Mouse (Mus musculus): ENCODE measurements around the gene Tymp.

The Tymp gene

GRCm38 (mm10) chr15:89334774-89335537 is 41.9 kb downstream of the Tymp start:
- DNase-seq (ENCODE audit: extremely low spot score, low spot score) = no peak

- no peak for DNase-seq (ENCODE audit: extremely low spot score, low spot score)
These were observed 42.6 kb downstream of the Tymp start, which contains the start of gene Miox for GRCm38 (mm10) chr15:89334271-89334670. Gene Miox (plus strand): TSS chr15:89334398.

- DNase-seq (ENCODE audit: extremely low spot score, low spot score) = no peak
These were observed 50.4 kb downstream of the Tymp start for GRCm38 (mm10) chr15:89326441-89326840.

GRCm38 (mm10) chr15:89323656-89324055 is 53.2 kb downstream of the Tymp start:
- no peak for DNase-seq (ENCODE audit: extremely low spot score, low spot score)

GRCm38 (mm10) chr15:89322670-89323522 is 53.9 kb downstream of the Tymp start, which contains the start of gene Adm2:
Gene Adm2 (plus strand): TSS chr15:89322720.
- DNase-seq (ENCODE audit: extremely low spot score, low spot score) = no peak

Measured in neural tube, embryonic 10.5 days (tissue).